Mouse (Mus musculus) MEL (cell line): ENCODE measurements around the gene Fat3. TPM values are rescaled to one million over a fixed set of nuclear protein-coding genes. Genes with fewer than 3 reads are reported as not detected.

ENCODE experiments used
- DNase-seq: peaks from one replicate; pipeline ENCODE4 v3.0.0; 2011; ENCODE audit warnings: low read depth, low spot score
- H3K27ac ChIP-seq: 2 replicates; pipeline ENCODE4 v1.5.1; 2012; ENCODE audit warnings: low read depth, mild to moderate bottlenecking, control low read depth, low read length, moderate library complexity; ENCODE audit not compliant: control insufficient read depth
- H3K27me3 ChIP-seq, 2 experiments: fragments of 150-350 bp in 1 of 2; sonication (generic) in 1 of 2; 2 replicates each; pipeline ENCODE4 v1.6.1; 2012; ENCODE audit warnings: low read length in 2 of 2, mild to moderate bottlenecking in 2 of 2, improper control_type of control experiment in 1 of 2, moderate library complexity in 1 of 2; ENCODE audit not compliant: insufficient read depth in 2 of 2, control insufficient read depth in 1 of 2
- H3K36me3 ChIP-seq, 2 experiments: 2 replicates each; pipeline ENCODE4 v1.6.1; 2012 to 2014; ENCODE audit warnings: low read length in 2 of 2, improper control_type of control experiment in 1 of 2, inconsistent platforms in 1 of 2, mild to moderate bottlenecking in 1 of 2; ENCODE audit not compliant: insufficient read depth in 2 of 2, control insufficient read depth in 1 of 2
- H3K4me1 ChIP-seq, 2 experiments: fragments of 150-350 bp in 1 of 2; sonication (generic) in 1 of 2; 2 replicates each; pipeline ENCODE4 v1.6.1; 2012; ENCODE audit warnings: low read length in 2 of 2, improper control_type of control experiment in 1 of 2, mild to moderate bottlenecking in 1 of 2; ENCODE audit not compliant: insufficient read depth in 2 of 2, control insufficient read depth in 1 of 2
- H3K4me3 ChIP-seq, 2 experiments: fragments of 150-350 bp in 1 of 2; sonication (generic) in 1 of 2; 2 replicates each; pipeline ENCODE4 v1.5.1; 2012; ENCODE audit warnings: low read depth in 2 of 2, low read length in 2 of 2, mild to moderate bottlenecking in 2 of 2, moderate library complexity in 2 of 2, control low read depth in 1 of 2, improper control_type of control experiment in 1 of 2; ENCODE audit not compliant: control insufficient read depth in 1 of 2, insufficient read depth in 1 of 2
- H3K79me2 ChIP-seq: 2 replicates; pipeline ENCODE4 v1.6.1; 2012; ENCODE audit warnings: mild to moderate bottlenecking, low read length, moderate library complexity; ENCODE audit not compliant: control insufficient read depth, poor library complexity, insufficient read depth
- H3K9ac ChIP-seq: 2 replicates; pipeline ENCODE4 v1.6.1; 2012; ENCODE audit warnings: low read depth, mild to moderate bottlenecking, control low read depth, low read length, moderate library complexity; ENCODE audit not compliant: control insufficient read depth, poor library complexity, severe bottlenecking
- H3K9me3 ChIP-seq: fragments of 150-350 bp; sonication (generic); replicated peaks from 2 replicates; pipeline ENCODE4 v1.6.1; 2012; ENCODE audit warnings: mild to moderate bottlenecking, low read length, improper control_type of control experiment, moderate library complexity; ENCODE audit not compliant: insufficient read depth
- BHLHE40 ChIP-seq: IDR thresholded peaks from 2 replicates; pipeline ENCODE4 v1.6.1; 2012; ENCODE audit warnings: low read depth, mild to moderate bottlenecking, inconsistent platforms, low read length, improper control_type of control experiment, borderline replicate concordance
- CHD1 ChIP-seq: IDR thresholded peaks from 2 replicates; pipeline ENCODE4 v1.6.1; 2012; ENCODE audit warnings: low read depth, mild to moderate bottlenecking, inconsistent platforms, low read length, improper control_type of control experiment
- CHD2 ChIP-seq: IDR thresholded peaks from 2 replicates; pipeline ENCODE4 v1.6.1; 2011; ENCODE audit warnings: low read length, improper control_type of control experiment
- CTCF ChIP-seq, 3 experiments: IDR thresholded peaks in 2 of 3; conservative IDR thresholded peaks in 1 of 3; 2 replicates each; pipeline ENCODE4 v1.5.1; 2011 to 2012; ENCODE audit warnings: low read length in 3 of 3, low read depth in 2 of 3, mild to moderate bottlenecking in 2 of 3, improper control_type of control experiment in 1 of 3, inconsistent platforms in 1 of 3, mixed read lengths in 1 of 3, moderate library complexity in 1 of 3; ENCODE audit not compliant: control insufficient read depth in 1 of 3, insufficient read depth in 1 of 3, poor library complexity in 1 of 3, severe bottlenecking in 1 of 3
- EP300 ChIP-seq, 2 experiments: IDR thresholded peaks; 2 replicates each; pipeline ENCODE4 v1.6.1; 2011; ENCODE audit warnings: improper control_type of control experiment in 2 of 2, low read length in 2 of 2, low read depth in 1 of 2, mild to moderate bottlenecking in 1 of 2
- ETS1 ChIP-seq: IDR thresholded peaks from 2 replicates; pipeline ENCODE4 v1.6.1; 2012; ENCODE audit warnings: low read depth, mild to moderate bottlenecking, inconsistent platforms, low read length, improper control_type of control experiment, moderate library complexity
- GATA1 ChIP-seq: IDR thresholded peaks from 2 replicates; pipeline ENCODE4 v1.6.1; 2011; ENCODE audit warnings: low read depth, low read length, improper control_type of control experiment
- HCFC1 ChIP-seq: IDR thresholded peaks from 2 replicates; pipeline ENCODE4 v1.6.1; 2012; ENCODE audit warnings: low read depth, mild to moderate bottlenecking, inconsistent platforms, low read length, improper control_type of control experiment, moderate library complexity
- JUND ChIP-seq: IDR thresholded peaks from 2 replicates; pipeline ENCODE4 v1.6.1; 2011; ENCODE audit warnings: low read depth, mild to moderate bottlenecking, improper control_type of control experiment, low read length
- KAT2A ChIP-seq: conservative IDR thresholded peaks from 2 replicates; pipeline ENCODE4 v1.6.1; 2012; ENCODE audit warnings: low read depth, low read length, improper control_type of control experiment, inconsistent platforms
- MAFK ChIP-seq: IDR thresholded peaks from 2 replicates; pipeline ENCODE4 v1.6.1; 2011; ENCODE audit warnings: low read depth, mild to moderate bottlenecking, low read length, improper control_type of control experiment, borderline replicate concordance
- MAZ ChIP-seq: IDR thresholded peaks from 2 replicates; pipeline ENCODE4 v1.6.1; 2012; ENCODE audit warnings: low read depth, mild to moderate bottlenecking, inconsistent platforms, low read length, improper control_type of control experiment
- MEF2A ChIP-seq: IDR thresholded peaks from 2 replicates; pipeline ENCODE4 v1.6.1; 2014; ENCODE audit warnings: low read depth, mild to moderate bottlenecking, inconsistent platforms, low read length, improper control_type of control experiment; ENCODE audit not compliant: poor library complexity, insufficient replicate concordance, severe bottlenecking; ENCODE audit errors: extremely low read depth
- MYC ChIP-seq: IDR thresholded peaks from 2 replicates; pipeline ENCODE4 v1.6.1; 2011; ENCODE audit warnings: low read depth, mild to moderate bottlenecking, low read length, improper control_type of control experiment, moderate library complexity
- POLR2AphosphoS2 ChIP-seq: IDR thresholded peaks from 2 replicates; pipeline ENCODE4 v1.6.1; 2011; ENCODE audit warnings: low read length, improper control_type of control experiment
- POLR2AphosphoS5 ChIP-seq: IDR thresholded peaks from 2 replicates; pipeline ENCODE4 v1.6.1; 2012; ENCODE audit warnings: low read depth, borderline replicate concordance, mild to moderate bottlenecking, inconsistent platforms, low read length, moderate library complexity, mixed read lengths
- RAD21 ChIP-seq: IDR thresholded peaks from 2 replicates; pipeline ENCODE4 v1.6.1; 2011; ENCODE audit warnings: mild to moderate bottlenecking, low read depth, low read length, improper control_type of control experiment
- TBP ChIP-seq: IDR thresholded peaks from 2 replicates; pipeline ENCODE4 v1.8.0; 2011; ENCODE audit warnings: low read depth, low read length, improper control_type of control experiment
- TCF12 ChIP-seq: IDR thresholded peaks from 2 replicates; pipeline ENCODE4 v1.6.1; 2014; ENCODE audit warnings: low read depth, mild to moderate bottlenecking, inconsistent platforms, low read length, improper control_type of control experiment, moderate library complexity
- UBTF ChIP-seq: IDR thresholded peaks from 2 replicates; pipeline ENCODE4 v1.6.1; 2012; ENCODE audit warnings: low read depth, mild to moderate bottlenecking, inconsistent platforms, low read length, improper control_type of control experiment, moderate library complexity, borderline replicate concordance; ENCODE audit not compliant: insufficient read depth
- USF1 ChIP-seq: IDR thresholded peaks from 2 replicates; pipeline ENCODE4 v1.6.1; 2014; ENCODE audit warnings: low read depth, mild to moderate bottlenecking, inconsistent platforms, low read length, improper control_type of control experiment, moderate library complexity
- USF2 ChIP-seq, 2 experiments: IDR thresholded peaks; 2 replicates each; pipeline ENCODE4 v1.6.1; 2011 to 2012; ENCODE audit warnings: improper control_type of control experiment in 2 of 2, low read length in 2 of 2, borderline replicate concordance in 1 of 2, inconsistent platforms in 1 of 2, low read depth in 1 of 2, mild to moderate bottlenecking in 1 of 2; ENCODE audit not compliant: insufficient read depth in 1 of 2
- ZC3H11A ChIP-seq: IDR thresholded peaks from 2 replicates; pipeline ENCODE4 v1.6.1; 2012; ENCODE audit warnings: low read depth, mild to moderate bottlenecking, inconsistent platforms, low read length, improper control_type of control experiment
- ZKSCAN1 ChIP-seq: IDR thresholded peaks from 2 replicates; pipeline ENCODE4 v1.6.1; 2012; ENCODE audit warnings: low read depth, mild to moderate bottlenecking, inconsistent platforms, low read length, improper control_type of control experiment, moderate library complexity
- ZMIZ1 ChIP-seq: IDR thresholded peaks from 2 replicates; pipeline ENCODE4 v1.6.1; 2012; ENCODE audit warnings: low read depth, mild to moderate bottlenecking, inconsistent platforms, low read length, improper control_type of control experiment, moderate library complexity
- polyA plus RNA-seq, 2 experiments: library from polyadenylated mRNA; stranded (reverse) in 1 of 2; unstranded in 1 of 2; fragments of >175 nt in 1 of 2; fragments of >200 nt in 1 of 2; gene quantifications; 2 replicates each; pipeline versions ENCODE4 v1.2.1 to v1.2.4; 2012; ENCODE audit warnings: low replicate concordance in 2 of 2, low read depth in 1 of 2; ENCODE audit not compliant: insufficient read length in 2 of 2, insufficient read depth in 1 of 2, missing spikeins in 1 of 2
- total RNA-seq: library from RNA; depleted of rRNA; stranded (reverse); fragments of 300-350 nt; gene quantifications from 2 replicates; pipeline ENCODE4 v1.2.3, GENCODE M21; 2012

The Fat3 gene
- total and polyA plus RNA-seq, 3 experiments, result 1.5 to 1.8 TPM; not detected in 1

- Histone ChIP-seq H3K36me3 (no peaks in the 10 kb centered on the region), H3K27me3 (no peaks in the 10 kb centered on the region), H3K9ac (no peak overlapping the region), H3K4me1 (no peaks in the 10 kb centered on the region), H3K79me2 (no peaks in the 10 kb centered on the region), H3K4me3 (no peak overlapping the region), H3K9me3 (no peaks in the 10 kb centered on the region), H3K27ac (no peak overlapping the region)
- DNase-seq, result no peak
- TF ChIP-seq TCF12 (no peak), TBP (no peak), USF1 (no peak), GATA1 (no peak), MYC (no peak), MAFK (no peak), ZKSCAN1 (no peak), EP300 (IDR thresholded peaks at IDR 0.05; ENCODE audit: low read depth in 1 of 2, low read length in 2 of 2) (no peak), ETS1 (no peak), KAT2A (no peak), UBTF (no peak), HCFC1 (no peak), CTCF (IDR thresholded peaks at IDR 0.05 in 2 of 3, conservative IDR thresholded peaks at IDR 0.05 in 1 of 3; ENCODE audit: control insufficient read depth in 1 of 3, insufficient read depth in 1 of 3, low read depth in 2 of 3, low read length in 3 of 3, poor library complexity in 1 of 3, severe bottlenecking in 1 of 3) (no peak), MAZ (no peak), BHLHE40 (no peak), CHD1 (no peak), RAD21 (no peak), JUND (no peak), CHD2 (no peak)
Observed at GRCm38 (mm10) chr9:16107900-16108299, 393.2 kb downstream of the Fat3 start.

- Histone ChIP-seq H3K9ac (no peak overlapping the region), H3K9me3 (no peaks in the 10 kb centered on the region), H3K4me1 (no peaks in the 10 kb centered on the region), H3K4me3 (no peak overlapping the region), H3K27ac (no peak overlapping the region), H3K27me3 (no peaks in the 10 kb centered on the region), H3K36me3 (no peaks in the 10 kb centered on the region), H3K79me2 (no peaks in the 10 kb centered on the region)
- no peak for TF ChIP-seq JUND
- no peak for TF ChIP-seq ETS1
- TF ChIP-seq MYC, result no peak
- no peak for TF ChIP-seq MAFK
- no peak for TF ChIP-seq USF2 (IDR thresholded peaks at IDR 0.05; ENCODE audit: borderline replicate concordance in 1 of 2, insufficient read depth in 1 of 2, low read depth in 1 of 2, low read length in 2 of 2)
- TF ChIP-seq EP300 (IDR thresholded peaks at IDR 0.05; ENCODE audit: low read depth in 1 of 2, low read length in 2 of 2), result no peak
- no peak for TF ChIP-seq POLR2AphosphoS5
- TF ChIP-seq MEF2A, result no peak
- TF ChIP-seq POLR2AphosphoS2, result no peak
- TF ChIP-seq ZMIZ1, result no peak
- no peak for TF ChIP-seq ZC3H11A
- DNase-seq, result no peak
Observed at GRCm38 (mm10) chr9:16107386-16107785, 393.7 kb downstream of the Fat3 start.
